Mouse (Mus musculus) gastrocnemius, postnatal 36 days (tissue): ENCODE results near the gene Olfr1230. TPM values are rescaled to one million over a fixed set of nuclear protein-coding genes. Genes with fewer than 3 reads are reported as not detected.

Source experiments
- DNase-seq, 2 experiments: peaks; one replicate each; pipeline ENCODE4 v3.0.0; 2022
- intact Hi-C: fragments of 180-260 bp; cut with DNase I; formaldehyde crosslinking; loops from one replicate; pipeline ENCODE4 v1.15.1; 2025
- long read RNA-seq, 2 experiments: library from polyadenylated mRNA; stranded (forward); transcript quantifications; one replicate each; pipeline ENCODE4 v2.0.0; 2021
- total RNA-seq, 2 experiments: library from RNA; stranded (reverse); gene quantifications; 2 replicates each; pipeline ENCODE4 v1.2.3; 2021

The Olfr1230 gene
- total RNA-seq, result not detected
- long read RNA-seq, experiment 1, result 0 reads
- long read RNA-seq, experiment 2, result 0 reads

DNA sequence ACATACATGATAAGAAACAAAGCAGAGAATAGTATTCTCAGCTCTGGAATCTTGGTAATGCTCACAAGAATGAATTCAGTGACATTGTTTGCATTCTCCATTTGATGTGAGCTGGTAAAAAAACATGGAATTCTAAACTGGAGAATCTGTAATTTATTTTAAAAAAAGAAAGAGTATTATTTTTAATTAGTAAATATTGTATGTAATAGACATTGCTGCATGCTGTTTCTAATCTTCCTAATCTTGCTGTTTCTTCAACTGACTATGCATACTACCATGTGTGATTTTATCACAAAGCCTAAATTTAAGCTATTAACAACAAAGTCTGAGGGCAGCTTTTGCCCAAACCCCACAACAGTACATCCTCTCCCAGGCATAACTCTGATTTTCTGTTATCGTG lies at the start of gene Olfr1230:
Olfr1230 (minus strand) TSS at position 101 of the 400 bp plus-strand sequence.
- intact Hi-C loops, result no loop called here
- DNase-seq, result no peak

DNA sequence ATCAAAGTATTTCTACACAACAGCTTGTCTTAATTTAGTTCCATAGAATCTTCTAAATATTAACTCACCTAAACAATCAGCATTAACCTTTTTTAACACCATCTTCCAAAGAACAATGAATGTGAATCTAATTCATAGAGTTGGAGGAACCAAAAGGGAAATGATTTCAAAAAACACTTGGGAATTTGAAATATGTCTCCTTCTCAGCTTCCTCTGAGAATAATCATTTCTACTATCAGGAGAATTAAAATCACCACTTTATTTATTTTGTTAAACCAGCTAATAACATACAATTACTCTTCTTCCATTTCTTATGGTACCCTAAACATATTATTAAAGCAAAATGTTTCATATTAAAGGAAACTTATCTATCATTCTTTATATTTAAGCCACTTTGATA lies 45.2 kb upstream of the Olfr1230 start, which contains the start of gene Olfr1233:
Olfr1233 (minus strand) TSS at position 101 of the 400 bp plus-strand sequence.
- DNase-seq, result no peak

DNA sequence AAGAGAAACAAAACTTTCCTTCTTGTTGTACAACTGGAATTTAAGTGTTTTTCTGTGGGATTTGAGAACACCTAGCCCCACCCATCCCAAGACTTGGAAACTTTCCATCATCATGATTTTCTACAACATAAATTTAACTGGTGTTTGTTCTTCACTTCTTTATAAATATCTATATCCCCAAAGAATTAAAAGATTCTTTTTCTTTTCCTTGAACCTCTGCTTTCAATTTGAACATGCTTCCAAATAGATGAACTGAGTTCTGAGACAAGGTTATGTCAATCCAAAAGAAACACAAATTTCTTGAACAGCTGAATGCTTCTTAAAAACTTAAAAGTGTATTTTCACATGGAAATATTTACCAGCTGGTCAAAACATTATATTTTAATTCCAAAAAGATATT lies 32.5 kb upstream of the Olfr1230 start, which contains the start of gene Olfr1232:
Olfr1232 (minus strand) TSS at position 101 of the 400 bp plus-strand sequence.
- intact Hi-C loops, result no loop called here

More for the DNA sequence above, 45.2 kb upstream of the Olfr1230 start, which contains the start of gene Olfr1233:
- intact Hi-C loops, result no loop called here

DNA sequence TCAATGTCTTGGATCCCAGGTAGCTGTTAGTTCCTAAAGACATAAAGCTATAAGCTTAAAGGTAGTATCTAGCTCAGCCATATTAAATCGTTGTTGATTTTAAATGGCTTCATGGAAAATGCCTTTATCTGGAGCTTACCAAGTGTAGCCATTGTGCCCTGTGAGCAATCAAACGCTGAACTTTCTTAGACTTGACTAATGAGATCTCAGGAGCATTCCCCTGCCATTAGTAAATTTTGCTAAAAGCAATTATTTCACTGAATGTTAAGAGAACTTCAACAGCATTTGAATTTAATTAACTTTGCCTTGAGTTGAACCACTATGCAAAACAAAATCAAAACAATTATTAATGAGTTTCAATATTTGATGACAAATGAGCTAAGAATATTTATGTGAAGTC lies 9.9 kb upstream of the Olfr1230 start, which contains the start of gene Olfr1231:
Olfr1231 (minus strand) TSS at position 101 of the 400 bp plus-strand sequence.
- intact Hi-C loops, result no loop called here
- no peak for DNase-seq

More for the DNA sequence above, 32.5 kb upstream of the Olfr1230 start, which contains the start of gene Olfr1232:
- DNase-seq, result no peak

DNA sequence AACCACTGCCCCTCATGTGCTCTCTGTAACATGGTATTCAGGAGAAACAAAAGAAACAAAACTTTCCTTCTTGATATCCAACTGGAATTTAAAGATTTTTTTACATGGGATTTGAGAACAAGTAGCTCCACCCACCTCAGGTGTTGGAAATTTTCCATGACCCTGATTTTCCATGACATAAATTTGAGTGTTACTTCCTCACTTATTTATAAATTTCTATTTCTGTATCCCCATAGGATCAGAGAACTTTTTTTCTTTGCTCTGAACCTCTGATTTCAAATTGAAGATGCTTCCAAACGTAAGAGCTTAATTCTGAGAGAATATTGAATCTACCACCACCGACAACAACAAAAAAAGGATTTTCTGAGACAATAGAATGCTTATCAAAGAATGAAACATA lies 9.2 kb downstream of the Olfr1230 start, which contains the start of gene Olfr1229:
Olfr1229 (minus strand) TSS at position 101 of the 400 bp plus-strand sequence.
- intact Hi-C loops, result no loop called here
- DNase-seq, result no peak

DNA sequence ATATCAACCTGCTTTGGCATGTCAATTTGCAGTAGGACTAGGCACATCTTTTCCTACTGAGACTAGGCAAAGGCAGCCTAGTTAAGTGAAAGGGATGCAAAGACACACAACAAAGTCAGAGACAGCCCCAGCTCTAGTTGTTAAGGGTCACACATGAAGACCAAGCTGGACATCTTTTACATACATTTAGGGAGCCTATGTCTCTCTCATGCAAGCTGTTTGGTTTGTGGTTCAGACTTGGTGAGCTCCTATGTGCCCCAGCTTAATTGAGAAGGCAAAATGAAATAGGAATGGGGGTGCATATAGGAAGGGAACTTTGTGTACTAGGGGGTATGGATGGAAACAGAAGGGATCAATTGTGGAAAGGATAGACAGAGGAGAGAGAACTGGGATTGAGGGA lies 43.1 kb downstream of the Olfr1230 start, which contains the start of gene Olfr1228:
Olfr1228 (minus strand) TSS at position 101 of the 400 bp plus-strand sequence.
- intact Hi-C loops, result no loop called here
- no peak for DNase-seq

Other genes starting within 250 kb of the Olfr1230 start
- not detected for gene Olfr1218, start 236.1 kb downstream of the Olfr1230 start, total RNA-seq
- not detected for gene Olfr1219, start 213.8 kb downstream of the Olfr1230 start, total RNA-seq
- gene Olfr1220, start 190.4 kb downstream of the Olfr1230 start, total RNA-seq, result not detected
- not detected for gene Olfr1221, start 180.0 kb downstream of the Olfr1230 start, total RNA-seq
- gene Olfr1222, start 164.2 kb downstream of the Olfr1230 start, total RNA-seq, result not detected
- not detected for gene Olfr1223, start 145.7 kb downstream of the Olfr1230 start, total RNA-seq
- not detected for gene Olfr1224-ps1, start 133.2 kb downstream of the Olfr1230 start, total RNA-seq
- not detected for gene Olfr1225, start 122.6 kb downstream of the Olfr1230 start, total RNA-seq
- not detected for gene Olfr1226, start 97.2 kb downstream of the Olfr1230 start, total RNA-seq
- not detected for gene Olfr1228, start 43.2 kb downstream of the Olfr1230 start, total RNA-seq
- gene Olfr1229, start 9.3 kb downstream of the Olfr1230 start, total RNA-seq, result not detected
- gene Olfr1231, start 9.8 kb upstream of the Olfr1230 start, total RNA-seq, result not detected
- gene Olfr1232, start 32.4 kb upstream of the Olfr1230 start, total RNA-seq, result not detected
- gene Olfr1233, start 45.1 kb upstream of the Olfr1230 start, total RNA-seq, result not detected
- gene Olfr1234, start 67.6 kb upstream of the Olfr1230 start, total RNA-seq, result not detected
- not detected for gene Olfr1238, start 112.4 kb upstream of the Olfr1230 start, total RNA-seq
- gene Olfr1239, start 123.1 kb upstream of the Olfr1230 start, total RNA-seq, result not detected
- gene Olfr1240, start 145.7 kb upstream of the Olfr1230 start, total RNA-seq, result not detected
- not detected for gene Olfr1241, start 189.9 kb upstream of the Olfr1230 start, total RNA-seq
- gene Olfr1242, start 201.1 kb upstream of the Olfr1230 start, total RNA-seq, result not detected
- gene Olfr1243, start 234.2 kb upstream of the Olfr1230 start, total RNA-seq, result not detected